Mouse (Mus musculus) kidney, adult 2 months (tissue): ENCODE data around the gene Ubash3b.

Experiments used
- CTCF ChIP-seq: fragments of 200-500 bp; conservative IDR thresholded peaks from 2 replicates; pipeline ENCODE4 v1.5.1; 2011; ENCODE audit warnings: low read depth, mild to moderate bottlenecking, control low read depth, low read length, moderate library complexity, mixed read lengths; ENCODE audit not compliant: insufficient read depth, insufficient read length
- POLR2A ChIP-seq: fragments of 200-500 bp; IDR thresholded peaks from one replicate; pipeline ENCODE4 v1.6.1; 2011; ENCODE audit warnings: low read depth, low read length, control low read depth

GRCm38 (mm10) chr9:41166886-41167285 lies 5.4 kb upstream of the Ubash3b start:
- TF ChIP-seq CTCF: no peak
- no peak for TF ChIP-seq POLR2A
